Mouse (Mus musculus): ENCODE data around the gene Hdgfl3.

The Hdgfl3 gene

DNA sequence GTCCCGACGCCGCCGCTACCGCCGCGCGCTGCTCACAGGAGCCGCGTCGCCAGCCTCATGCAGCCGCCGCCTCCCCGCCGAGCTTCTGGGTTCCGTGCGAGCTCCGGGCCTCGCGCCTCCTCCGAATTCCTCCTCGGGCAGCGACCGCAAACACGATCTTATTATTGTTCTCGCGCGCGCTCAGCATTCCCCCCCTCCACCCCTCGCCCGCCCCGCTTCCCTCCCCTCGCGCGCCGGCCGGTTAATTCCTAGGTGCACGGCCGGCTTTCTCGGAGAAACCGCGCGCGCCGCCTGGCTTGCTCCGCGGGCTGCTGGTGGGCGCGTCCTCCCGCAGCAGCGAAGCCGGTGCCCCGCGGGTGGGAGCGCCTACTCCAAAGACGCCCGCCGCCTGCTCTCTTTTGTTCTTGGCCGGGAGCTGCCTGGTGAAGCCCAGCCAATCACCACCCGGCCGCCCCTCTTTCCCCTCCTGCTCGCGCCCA, at the start of gene Hdgfl3:
Hdgfl3 (minus strand) TSS at position 207 of the 479 bp plus-strand sequence.
- no peak for DNase-seq (ENCODE audit: low read depth)

DNA sequence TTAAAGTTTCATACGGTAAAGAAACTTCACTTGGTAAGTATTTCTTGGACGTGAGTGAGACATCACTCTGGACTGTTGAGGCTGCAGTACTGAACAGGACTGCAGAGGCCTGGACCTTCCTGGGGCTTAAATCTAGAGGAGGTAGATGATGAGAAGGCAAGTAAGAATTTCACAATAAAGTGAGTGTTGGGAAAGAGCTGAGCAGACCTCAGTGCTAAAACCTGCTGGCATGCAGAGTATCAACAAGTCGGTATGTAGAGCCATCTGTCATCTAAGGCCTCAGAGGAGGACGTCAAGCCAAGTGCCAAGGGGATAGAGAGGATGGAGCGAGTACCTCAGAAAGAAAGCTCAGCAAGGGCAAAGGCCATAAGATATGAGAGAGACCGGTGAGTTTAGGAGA, 49.4 kb upstream of the Hdgfl3 start:
- no peak for DNase-seq (ENCODE audit: low read depth)

DNA sequence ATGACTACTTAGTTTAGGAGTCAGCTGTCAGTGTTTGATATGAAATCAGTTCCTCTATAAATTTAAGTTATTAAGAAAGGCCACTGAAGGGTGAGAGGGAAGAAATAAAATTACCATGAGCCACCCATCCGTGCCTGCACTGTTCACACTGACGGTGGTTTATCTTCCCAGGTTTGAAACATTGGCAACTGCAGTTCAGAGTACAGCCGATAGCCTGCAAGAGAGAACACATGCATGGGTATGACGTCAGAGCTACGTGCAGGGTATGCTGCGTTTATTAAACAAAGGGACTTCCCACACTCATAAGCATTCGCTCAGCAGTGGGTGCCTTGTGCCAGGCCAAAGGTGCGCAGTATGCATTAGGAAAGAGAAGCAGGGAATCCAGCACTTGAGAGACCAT, 44.0 kb upstream of the Hdgfl3 start:
- DNase-seq (ENCODE audit: low read depth) = no peak

DNA sequence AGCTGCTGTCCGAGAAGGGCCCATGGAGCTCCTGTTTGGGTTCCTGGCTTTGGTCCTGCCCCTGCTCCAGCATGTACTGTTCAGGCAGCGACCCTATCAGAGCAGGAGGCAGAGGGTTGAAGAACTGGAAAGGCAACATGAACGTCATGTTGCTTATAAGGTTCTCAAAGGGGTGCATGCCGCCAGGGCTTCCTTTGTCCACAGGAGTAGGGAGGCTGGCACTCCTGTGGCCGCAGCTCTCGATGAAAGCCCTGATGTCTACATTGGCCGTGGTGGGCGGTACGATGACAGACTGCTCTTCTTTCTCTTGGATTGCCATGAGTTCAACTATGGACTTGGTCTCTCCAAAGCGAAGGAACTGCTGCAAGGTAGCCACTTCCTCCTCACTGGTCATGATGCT, 40.3 kb upstream of the Hdgfl3 start:
- DNase-seq (ENCODE audit: low read depth) = no peak

GRCm38 (mm10) chr7:81973939-81974338, 39.7 kb upstream of the Hdgfl3 start:
- DNase-seq (ENCODE audit: low read depth) = no peak

DNA sequence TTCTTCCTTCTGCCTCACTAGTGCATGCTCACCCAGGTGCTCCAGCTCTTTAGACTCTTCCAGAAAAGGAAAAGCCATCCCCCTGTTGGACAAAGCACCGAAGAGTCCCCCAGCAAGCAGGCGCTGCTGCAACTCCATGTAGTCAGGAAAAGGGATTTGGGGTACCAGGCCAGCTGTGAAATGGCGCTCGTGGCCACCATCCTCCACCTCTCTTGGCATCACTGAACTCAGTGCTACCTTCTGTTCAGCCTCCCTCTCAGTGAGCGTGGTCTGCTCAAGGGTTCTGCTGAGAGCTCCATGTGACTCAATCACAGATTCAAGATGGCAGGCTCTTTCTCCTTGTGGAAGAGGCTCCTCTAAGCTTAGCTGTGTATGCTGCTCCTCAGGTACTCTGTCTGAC, 39.1 kb upstream of the Hdgfl3 start:
- no peak for DNase-seq (ENCODE audit: low read depth)

DNA sequence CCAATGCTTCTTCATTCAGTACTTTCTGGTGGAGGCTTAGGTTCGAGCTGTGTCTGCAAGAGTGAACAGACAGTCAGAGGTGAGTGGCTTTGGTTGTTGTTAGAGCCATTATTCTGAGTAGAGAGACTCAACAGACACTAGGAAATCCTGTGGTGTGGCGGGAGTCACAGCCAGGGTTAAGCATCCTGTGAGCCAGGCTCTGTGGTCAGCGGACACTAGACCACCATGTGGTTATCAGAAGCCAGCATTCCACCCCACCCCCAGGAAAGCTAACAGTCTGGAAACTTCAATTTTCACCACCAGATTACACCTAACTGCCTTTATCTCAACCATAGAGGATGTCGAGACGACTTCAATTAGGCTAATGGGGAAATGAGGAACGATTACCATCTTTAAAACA, 34.7 kb upstream of the Hdgfl3 start:
- no peak for DNase-seq (ENCODE audit: low read depth)

DNA sequence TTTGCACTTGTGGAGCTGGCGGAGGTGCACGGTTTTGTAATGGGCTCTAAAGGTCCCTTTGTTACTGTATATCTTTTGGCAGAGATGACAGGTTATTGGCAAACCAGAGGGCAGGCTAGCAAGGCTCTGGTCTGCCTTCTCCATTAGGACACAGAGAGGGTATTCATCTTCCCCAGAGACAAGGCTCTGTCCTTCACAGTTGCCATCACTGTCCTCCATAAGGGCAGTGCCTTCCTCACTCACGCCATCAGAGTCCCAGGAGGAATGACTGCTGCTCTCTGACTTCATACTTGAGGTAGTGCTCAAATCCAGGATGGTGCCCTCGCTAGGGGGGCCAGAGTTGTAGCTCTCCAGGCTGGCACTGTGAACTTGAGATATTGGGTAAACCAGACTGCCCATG, 34.2 kb upstream of the Hdgfl3 start:
- DNase-seq (ENCODE audit: low read depth) = no peak

DNA sequence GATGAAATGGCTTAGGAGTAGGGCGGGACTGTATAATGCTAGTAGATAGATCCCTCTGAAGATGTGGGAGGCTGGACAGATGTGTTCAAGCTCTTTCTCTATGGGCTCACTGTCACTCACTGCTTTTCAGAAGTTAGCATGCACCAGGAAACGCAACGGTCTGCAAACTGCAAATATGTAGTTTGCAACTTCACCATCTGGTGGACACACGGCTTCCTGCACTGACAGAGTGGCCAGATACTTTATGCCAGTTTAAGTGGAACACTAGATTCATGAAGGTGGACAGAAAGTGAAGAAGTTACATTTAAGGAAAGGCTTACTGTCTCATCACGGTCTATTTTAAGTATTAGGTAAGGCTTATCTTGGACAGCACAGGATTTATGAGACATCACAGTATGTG, 31.9 kb upstream of the Hdgfl3 start:
- no peak for DNase-seq (ENCODE audit: low read depth)

- DNase-seq (ENCODE audit: low read depth) = peak; percentile 11
Observed at GRCm38 (mm10) chr7:81959704-81960103, 25.4 kb upstream of the Hdgfl3 start.

DNA sequence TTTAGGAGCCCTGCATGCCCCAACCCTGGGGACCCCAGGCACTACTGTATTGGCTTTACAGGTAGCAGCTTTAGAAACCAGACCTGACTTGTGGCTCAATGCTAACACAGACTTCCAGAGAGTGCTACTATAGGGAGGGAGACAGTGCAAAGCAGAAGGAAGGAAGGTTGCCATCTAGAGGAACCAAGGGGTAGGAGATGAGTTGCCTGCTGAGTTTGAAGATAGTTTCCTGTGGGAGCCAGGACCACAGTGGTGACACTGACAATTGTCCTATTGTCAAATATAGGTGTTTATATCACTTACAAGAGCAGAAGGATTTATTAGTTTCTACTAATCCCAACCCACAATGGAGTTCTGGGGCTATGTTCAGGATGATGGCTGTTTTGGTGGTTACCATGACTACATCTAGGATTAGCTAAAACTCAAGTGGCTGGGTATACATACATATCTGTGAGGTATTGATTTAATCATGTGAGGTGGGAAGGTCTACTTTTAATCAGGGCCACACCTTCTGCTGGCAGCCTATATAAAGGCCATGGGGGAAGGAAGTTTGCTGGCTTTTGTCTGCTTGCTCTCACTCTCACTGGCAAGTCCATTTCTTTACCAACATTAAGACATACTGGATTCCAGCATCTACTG, 20.1 kb upstream of the Hdgfl3 start:
- no peak for DNase-seq (ENCODE audit: low read depth)

GRCm38 (mm10) chr7:81950499-81950898, 16.2 kb upstream of the Hdgfl3 start:
- DNase-seq (ENCODE audit: low read depth) = no peak

- DNase-seq (ENCODE audit: low read depth) = no peak
Observed at GRCm38 (mm10) chr7:81945398-81945797, 11.1 kb upstream of the Hdgfl3 start.

- no peak for DNase-seq (ENCODE audit: low read depth)
Observed at GRCm38 (mm10) chr7:81934806-81935205, 533 bp upstream of the Hdgfl3 start.

DNA sequence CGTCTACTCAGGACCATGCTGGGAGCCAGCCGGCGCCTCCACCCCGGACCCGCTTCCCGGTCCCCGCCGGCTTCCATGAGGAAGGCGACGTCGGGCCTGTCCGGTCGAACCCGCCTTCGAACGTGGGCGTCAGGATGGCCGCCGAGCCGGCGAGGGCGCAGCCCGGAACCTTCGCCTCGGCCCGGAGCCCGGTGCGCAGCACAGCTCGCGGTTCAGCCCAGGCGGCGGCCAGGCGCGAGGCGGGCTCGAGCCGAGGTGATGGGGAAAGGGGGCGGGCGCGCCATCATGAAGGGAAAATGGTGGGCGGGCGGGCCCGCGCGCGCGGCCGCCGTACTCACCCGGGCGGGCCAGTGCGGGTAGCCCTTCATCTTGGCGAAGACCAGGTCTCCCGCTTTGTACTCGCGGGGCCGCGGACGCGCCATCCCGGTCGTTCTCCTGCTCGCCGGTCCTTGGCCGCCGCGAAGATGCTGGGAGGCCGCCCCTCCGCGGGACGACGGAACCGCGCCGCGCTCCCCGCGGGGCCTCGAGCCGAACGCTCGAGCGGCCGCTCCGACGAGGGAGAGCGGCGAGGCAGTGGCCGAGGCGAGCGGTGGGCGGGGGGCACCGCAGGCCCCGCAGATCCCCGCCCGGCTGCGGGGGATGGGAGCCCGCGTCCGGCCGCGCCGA, 539 bp downstream of the Hdgfl3 start:
- DNase-seq (ENCODE audit: low read depth) = no peak

DNA sequence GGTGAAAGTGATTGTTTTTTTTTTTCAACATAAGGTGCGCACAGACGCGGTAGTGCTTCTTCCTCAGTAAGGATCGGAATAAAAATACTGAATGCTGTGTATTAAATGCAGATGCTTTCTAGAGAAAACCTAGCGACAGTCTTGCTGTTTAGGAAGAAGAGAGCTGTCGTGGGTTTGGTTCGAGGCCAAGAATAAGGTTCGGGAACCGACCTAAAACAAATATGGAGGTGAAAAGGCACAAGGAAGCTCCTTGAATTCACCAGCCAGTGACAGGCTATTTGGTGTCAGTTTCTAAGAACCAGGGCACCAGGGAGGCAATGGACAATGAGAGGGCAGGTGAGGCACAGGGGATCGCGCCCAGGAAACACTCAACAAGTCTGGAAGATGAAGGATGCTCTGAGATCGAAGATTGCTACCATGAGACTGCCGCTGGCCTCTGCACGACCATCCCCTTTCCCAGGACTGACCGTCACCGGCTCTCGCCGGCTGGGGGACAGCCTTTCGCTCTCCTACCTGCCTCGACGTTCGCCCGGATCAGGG, 1.1 kb downstream of the Hdgfl3 start:
- DNase-seq (ENCODE audit: low read depth) = no peak

GRCm38 (mm10) chr7:81932521-81933045, 1.7 kb downstream of the Hdgfl3 start:
- DNase-seq (ENCODE audit: low read depth) = no peak

DNA sequence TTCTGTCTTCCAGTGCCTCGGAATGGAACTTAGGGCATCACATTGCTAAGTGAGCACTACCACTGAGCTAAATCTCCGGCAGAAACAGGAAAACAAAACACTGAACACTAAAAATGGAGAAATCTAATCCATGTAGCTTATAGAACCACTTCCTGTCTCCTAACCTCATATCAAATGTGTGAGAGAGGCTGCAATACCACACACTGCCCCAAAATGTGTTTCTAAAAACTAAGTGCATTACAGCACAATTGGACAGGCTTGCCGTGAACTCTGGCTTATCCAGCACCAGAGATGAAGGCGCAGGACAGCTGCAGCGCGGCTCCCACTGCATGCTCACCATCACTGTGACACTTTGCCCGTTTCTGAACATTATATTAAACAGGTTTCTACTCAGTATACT, 5.3 kb downstream of the Hdgfl3 start:
- DNase-seq (ENCODE audit: low read depth) = no peak

DNA sequence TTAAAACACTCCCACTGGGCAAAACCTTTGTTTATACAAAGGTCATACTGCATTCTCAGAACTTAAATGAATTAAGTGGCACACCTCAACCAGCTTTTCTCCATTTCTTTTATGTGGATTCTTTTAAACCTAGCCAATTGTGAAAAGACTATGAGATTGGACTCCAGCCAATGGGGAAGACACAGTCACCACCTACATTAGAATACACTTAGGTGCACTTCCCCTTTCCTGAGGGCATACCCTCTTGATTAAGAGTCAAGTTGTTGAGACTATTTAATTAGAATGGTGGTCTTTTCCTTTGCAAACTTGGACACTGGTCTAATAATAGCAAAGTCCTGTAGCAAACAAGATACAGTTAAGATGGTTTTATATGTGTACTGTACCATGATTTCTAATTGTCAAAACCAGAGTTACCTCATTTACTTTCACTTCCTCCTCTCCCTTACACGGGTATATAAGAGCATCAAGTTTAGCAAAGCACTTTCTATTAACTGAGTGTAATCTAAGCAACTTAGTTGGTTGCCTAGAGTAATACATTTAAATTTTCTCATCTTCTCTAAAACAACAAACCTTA, 12.8 kb downstream of the Hdgfl3 start:
- no peak for DNase-seq (ENCODE audit: low read depth)

DNA sequence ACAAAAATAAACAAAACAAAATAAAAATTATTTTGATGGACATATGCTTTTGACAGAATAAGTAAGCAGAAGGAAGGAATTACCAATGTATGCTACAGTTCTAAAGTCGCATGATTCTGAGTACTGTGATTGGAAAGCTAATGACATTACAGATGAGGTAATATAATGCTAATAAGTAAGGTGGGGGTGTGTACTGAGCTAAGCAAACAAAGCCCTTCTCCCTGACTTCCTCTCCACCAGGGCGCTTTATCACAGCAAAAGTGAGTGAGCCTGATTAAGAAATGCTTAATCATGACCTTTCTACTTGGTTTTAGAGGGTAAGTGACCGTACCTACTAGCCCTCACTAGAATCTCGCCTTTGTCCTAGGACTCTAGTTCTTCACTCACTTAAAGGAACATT, 14.0 kb downstream of the Hdgfl3 start:
- DNase-seq (ENCODE audit: low read depth) = no peak

DNA sequence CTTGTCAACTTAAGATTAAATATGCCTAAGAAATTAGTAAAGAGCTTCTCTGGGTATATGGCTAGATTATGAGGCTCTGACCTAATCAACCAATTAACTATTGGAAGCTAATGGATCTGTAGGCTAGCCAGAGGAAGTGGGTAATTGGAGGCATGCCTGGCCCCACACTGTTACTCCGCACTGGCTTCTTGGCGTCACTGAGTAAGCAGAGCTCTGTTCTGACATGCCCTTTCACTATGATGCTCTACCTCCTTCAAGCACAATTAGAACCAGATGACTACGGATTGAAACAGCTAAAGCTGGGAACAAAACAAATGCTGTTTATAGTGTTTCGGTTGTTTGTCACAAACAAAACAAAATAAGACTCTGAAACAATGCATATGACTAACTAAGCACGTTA, 16.0 kb downstream of the Hdgfl3 start:
- no peak for DNase-seq (ENCODE audit: low read depth)

DNA sequence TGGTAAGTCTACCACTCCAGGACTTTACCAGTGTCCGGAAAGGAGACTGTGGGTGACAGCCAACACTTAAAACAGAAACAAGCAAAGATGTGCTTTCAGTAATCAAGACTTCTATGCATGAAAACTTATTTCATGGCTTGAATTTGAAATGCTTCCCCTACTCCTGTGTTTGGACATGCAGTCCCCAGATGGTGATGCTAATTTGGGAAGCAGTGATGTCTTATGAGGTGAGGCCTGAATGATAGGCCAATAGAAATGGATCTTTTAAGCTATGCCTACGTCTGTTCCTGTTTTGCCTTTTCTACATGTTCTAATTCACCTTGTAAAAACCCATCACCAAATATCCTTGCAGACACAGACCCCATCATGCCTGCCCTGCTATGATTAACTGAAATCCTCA, 29.3 kb downstream of the Hdgfl3 start:
- no peak for DNase-seq (ENCODE audit: low read depth)

DNA sequence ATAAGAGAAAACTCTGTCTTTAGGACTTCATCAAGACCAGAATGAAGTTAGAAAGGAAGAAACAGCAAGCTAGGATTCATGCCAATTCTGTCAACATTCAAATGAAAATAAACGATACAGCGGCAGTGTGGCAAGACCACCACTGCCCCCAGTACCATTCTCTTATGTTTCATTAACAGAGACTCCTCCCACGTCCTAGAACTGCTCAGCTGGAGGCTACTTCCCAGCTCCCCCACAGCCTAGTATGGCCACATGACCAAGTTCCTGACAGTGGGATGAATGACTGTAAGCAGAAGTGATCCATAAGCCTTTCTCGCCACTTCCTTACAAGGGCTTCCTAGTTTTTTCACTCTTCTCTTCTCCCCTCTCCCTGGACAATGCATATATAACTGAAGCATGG, 30.2 kb downstream of the Hdgfl3 start:
- DNase-seq (ENCODE audit: low read depth) = no peak

Measured in c-Kit-positive CD71-positive TER-119-negative erythroid progenitor cells, embryonic 14.5 days (primary cell).